Mouse (Mus musculus) testis, postnatal 14 days (tissue): ENCODE results near the gene Larp4b.

Experiments
- DNase-seq: peaks from one replicate; pipeline ENCODE4 v3.0.0; 2021; ENCODE audit warnings: low spot score

Larp4b gene

GRCm38 (mm10) chr13:9125193-9125592, 31.5 kb downstream of the Larp4b start:
- no peak for DNase-seq

- DNase-seq: no peak
Measured at GRCm38 (mm10) chr13:9127715-9128114, 34.0 kb downstream of the Larp4b start.

GRCm38 (mm10) chr13:9128707-9129314, 35.1 kb downstream of the Larp4b start:
- DNase-seq: no peak

- DNase-seq: no peak
Measured at GRCm38 (mm10) chr13:9134421-9134820, 40.7 kb downstream of the Larp4b start.

- DNase-seq: no peak
Measured at GRCm38 (mm10) chr13:9136088-9136487, 42.4 kb downstream of the Larp4b start.

- no peak for DNase-seq
Measured at GRCm38 (mm10) chr13:9136733-9137132, 43.1 kb downstream of the Larp4b start.

- no peak for DNase-seq
Measured at GRCm38 (mm10) chr13:9139466-9139991, 45.8 kb downstream of the Larp4b start.

GRCm38 (mm10) chr13:9140204-9140603, 46.5 kb downstream of the Larp4b start:
- DNase-seq: no peak

GRCm38 (mm10) chr13:9142371-9142770, 48.7 kb downstream of the Larp4b start:
- DNase-seq: no peak

GRCm38 (mm10) chr13:9148830-9149229, 55.1 kb downstream of the Larp4b start:
- no peak for DNase-seq

- DNase-seq: no peak
Measured at GRCm38 (mm10) chr13:9149473-9150217, 56.0 kb downstream of the Larp4b start.

GRCm38 (mm10) chr13:9151100-9151499, 57.4 kb downstream of the Larp4b start:
- DNase-seq: no peak

- DNase-seq: no peak
Measured at GRCm38 (mm10) chr13:9151619-9152018, 57.9 kb downstream of the Larp4b start.

- DNase-seq: no peak
Measured at GRCm38 (mm10) chr13:9152267-9152666, 58.6 kb downstream of the Larp4b start.

- no peak for DNase-seq
Measured at GRCm38 (mm10) chr13:9153803-9154202, 60.1 kb downstream of the Larp4b start.

GRCm38 (mm10) chr13:9159282-9159681, 65.6 kb downstream of the Larp4b start:
- DNase-seq: no peak

- no peak for DNase-seq
Measured at GRCm38 (mm10) chr13:9162888-9163287, 69.2 kb downstream of the Larp4b start.

- no peak for DNase-seq
Measured at GRCm38 (mm10) chr13:9167842-9168241, 74.2 kb downstream of the Larp4b start.

- no peak for DNase-seq
Measured at GRCm38 (mm10) chr13:9169616-9170015, 75.9 kb downstream of the Larp4b start.

GRCm38 (mm10) chr13:9170726-9171125, 77.0 kb downstream of the Larp4b start:
- DNase-seq: no peak

GRCm38 (mm10) chr13:9173414-9173813, 79.7 kb downstream of the Larp4b start:
- DNase-seq: no peak

GRCm38 (mm10) chr13:9175171-9175570, 81.5 kb downstream of the Larp4b start:
- DNase-seq: no peak

GRCm38 (mm10) chr13:9178270-9178669, 84.6 kb downstream of the Larp4b start:
- DNase-seq: no peak

- no peak for DNase-seq
Measured at GRCm38 (mm10) chr13:9178718-9179117, 85.0 kb downstream of the Larp4b start.
